In the genomic region with DNA sequence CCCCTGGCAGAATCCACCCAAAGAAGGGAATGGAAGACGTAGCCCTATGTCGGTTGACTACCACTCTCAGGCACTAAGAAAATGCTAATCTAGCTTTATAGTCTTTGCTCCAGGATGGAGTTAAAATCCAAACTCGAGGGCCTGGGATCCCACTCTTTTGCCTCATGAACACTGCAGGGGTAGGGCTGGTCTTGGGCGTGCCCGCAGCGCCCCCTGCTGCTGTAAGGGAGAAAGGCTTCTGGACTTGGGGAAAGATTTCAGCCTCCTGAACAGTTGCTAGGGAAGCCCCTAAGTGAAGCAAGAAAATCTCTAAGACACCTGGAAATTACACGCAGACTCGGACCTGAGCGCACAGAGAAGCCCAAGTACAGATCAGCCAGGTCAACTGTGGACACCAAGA, we compare ENCODE assay signal across 7 mouse cellular contexts. TPM values are rescaled to one million over a fixed set of nuclear protein-coding genes. Genes with fewer than 3 reads are reported as not detected.
DNase-seq lines count a peak whose midpoint lies in the region; TF ChIP-seq lines count a peak whose summit lies in the region.

No protein-coding gene starts in this region.

- no peaks in the 10 kb centered on the region for H3K9me3 ChIP-seq in E14TG2a.4 (ENCODE audit: low read length)

- peaks cover 13% of the 10 kb centered on the region for H3K27me3 ChIP-seq in E14TG2a.4 (ENCODE audit: insufficient read depth, low read length)

- no peaks in the 10 kb centered on the region for H3K36me3 ChIP-seq in E14TG2a.4 (ENCODE audit: insufficient read depth, low read length)

- H3K4me1 ChIP-seq in E14TG2a.4 (replicated peaks; ENCODE audit: low read depth, low read length): peaks cover 16% of the 10 kb centered on the region

- peak; percentile 67 to 70 for DNase-seq in B cell, adult 2 months
- DNase-seq in c-Kit-positive CD71-negative TER-119-negative erythroid progenitor cells, embryonic 14.5 days (ENCODE audit: low read depth): peak; percentile 44
- peak; percentile 59 for DNase-seq in gastrocnemius, adult 18-20 months (ENCODE audit: low spot score)
- peak; percentile 86 for DNase-seq in kidney, postnatal 10 days
- peak; percentile 73 for DNase-seq in lung, postnatal 10 days
- DNase-seq in right cerebral cortex, postnatal 4 days: peak; percentile 76

- H3K4me3 ChIP-seq in E14TG2a.4 (replicated peaks; ENCODE audit: low read length): peak overlapping the region; percentile 67

- TF ChIP-seq CTCF in E14TG2a.4 (conservative IDR thresholded peaks at IDR 0.05; ENCODE audit: low read length): peak; percentile 90

RNA-seq across cellular contexts. Expression of gene Zfp637, which starts 12.7 kb away (rescaled TPM):
- total RNA-seq in gastrocnemius, adult 18-20 months (2021): 10 to 100 TPM; 40.6 to 45.1 TPM

RNA-seq across cellular contexts. Expression of gene Zfp239, which starts 33.6 kb away (rescaled TPM):
- total RNA-seq in gastrocnemius, adult 18-20 months (2021): 1 to 10 TPM; 1.2 to 1.4 TPM

Comparison
In these comparisons a context has a peak if more than half of its experiments do, and no peak if none do; other contexts are left out.
1. Peak in every context shown above with its lines: DNase-seq and H3K4me3 ChIP-seq.